ENCODE assay signal across 17 mouse cellular contexts in genomic region chr3:125744468-125745141, GRCm38 (mm10).
"Had no signal": no experiment of that assay in that cellular context is flagged by ENCODE, and none has a peak within 500 bp of the region (broad histone marks: within the 10 kb centered on the region; RNA-seq: fewer than 3 reads in every experiment).

No protein-coding gene starts in this region.

- ATAC-seq: midbrain, embryonic 13.5 days; midbrain, embryonic 15.5 days had no signal

- H3K4me2 ChIP-seq: lung, embryonic 14.5 days; midbrain, embryonic 11.5 days; midbrain, embryonic 13.5 days; midbrain, embryonic 15.5 days; neural tube, embryonic 12.5 days had no signal

- H3K9ac ChIP-seq: lung, embryonic 14.5 days; midbrain, embryonic 13.5 days; midbrain, embryonic 15.5 days; neural tube, embryonic 12.5 days had no signal

- H3K4me1 ChIP-seq: megakaryocyte, embryonic 14.5 days; midbrain, embryonic 13.5 days; midbrain, embryonic 15.5 days; neural tube, embryonic 12.5 days had no signal

- H3K27me3 ChIP-seq: megakaryocyte, embryonic 14.5 days; midbrain, embryonic 13.5 days; midbrain, embryonic 15.5 days; neural tube, embryonic 12.5 days had no signal

- DNase-seq: lung, adult 18-20 months; lung, embryonic 14.5 days; lung, postnatal 10 days; retina, postnatal 1 day; right cerebral cortex, adult 18-20 months; right cerebral cortex, postnatal 25 days; right cerebral cortex, postnatal 4 days; spleen, adult 18-20 months; thymus, adult 18-20 months; thymus, postnatal 14 days; thymus, postnatal 36 days had no signal

- H3K27ac ChIP-seq: macrophage; midbrain, embryonic 13.5 days; midbrain, embryonic 15.5 days; neural tube, embryonic 12.5 days had no signal

- H3K36me3 ChIP-seq: midbrain, embryonic 13.5 days; midbrain, embryonic 15.5 days; neural tube, embryonic 12.5 days had no signal

- H3K4me3 ChIP-seq: megakaryocyte, embryonic 14.5 days; midbrain, embryonic 13.5 days; midbrain, embryonic 15.5 days; neural tube, embryonic 12.5 days had no signal

- H3K9me3 ChIP-seq: midbrain, embryonic 13.5 days; midbrain, embryonic 15.5 days; neural tube, embryonic 12.5 days had no signal
